Mouse (Mus musculus): ENCODE measurements around the gene Map1b.

DNA sequence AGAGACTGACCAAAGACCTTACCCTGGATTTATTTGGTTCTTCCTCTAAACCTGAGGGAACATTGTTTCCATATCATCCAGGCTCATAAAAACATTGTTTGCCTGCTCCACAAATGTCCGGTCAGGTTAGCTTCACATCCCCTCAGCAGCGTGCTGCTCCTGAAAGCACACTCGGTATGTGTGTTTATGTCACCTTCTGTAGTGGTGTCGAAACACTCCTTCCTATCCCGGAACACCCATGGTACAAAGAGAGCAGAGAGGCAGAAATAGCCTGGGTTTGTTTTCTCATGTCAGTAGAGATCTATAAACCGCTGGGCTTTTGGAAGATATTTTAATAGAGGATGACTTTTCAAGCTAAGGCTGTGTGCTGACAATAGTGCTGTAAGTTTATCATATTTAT is 139.3 kb downstream of the Map1b start:
- TF ChIP-seq CTCF (IDR thresholded peaks at IDR 0.05; ENCODE audit: insufficient read depth, low read depth, low read length) (no peak), POLR2A (IDR thresholded peaks at IDR 0.05; ENCODE audit: insufficient read depth, low read depth, low read length) (no peak)

Data from olfactory bulb, adult 2 months (tissue).